Mouse (Mus musculus) thymus, postnatal 36 days (tissue): ENCODE data around the gene Nlrc3.
"Not testable (repeated sequence)": the region's sequence is repeated elsewhere in the genome, so short reads cannot be mapped to it uniquely, and the experiment has no call there.

Source experiments
- DNase-seq, 2 experiments: peaks; one replicate each; pipeline ENCODE4 v3.0.0; 2022; ENCODE audit warnings: mixed read lengths in 2 of 2

Gene Nlrc3

DNA sequence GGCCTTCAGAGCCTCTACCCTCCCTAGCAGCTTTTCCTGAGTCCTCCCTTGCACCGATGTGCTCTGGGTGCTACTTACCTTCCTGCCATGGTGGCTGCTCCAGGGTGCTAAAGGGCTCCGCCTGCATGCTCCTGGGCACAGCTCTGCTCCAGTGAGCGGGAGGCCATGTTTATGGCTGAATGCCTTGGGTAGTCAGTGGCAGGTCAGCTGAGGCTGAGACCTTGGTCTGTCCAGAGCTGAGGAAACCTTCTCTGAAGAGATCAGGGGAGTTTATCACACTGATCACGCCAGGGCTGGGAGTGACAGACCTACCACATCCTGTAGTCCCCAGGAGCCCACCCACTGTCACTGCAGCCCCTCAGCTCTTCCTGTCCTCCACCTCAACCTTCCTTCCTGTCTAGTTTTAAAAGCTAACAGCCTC is at the start of gene Nlrc3:
TSS of gene Nlrc3 (minus strand) at position 382 of the 421 bp plus-strand sequence.
- DNase-seq, result peak; percentile 66 to 74

DNA sequence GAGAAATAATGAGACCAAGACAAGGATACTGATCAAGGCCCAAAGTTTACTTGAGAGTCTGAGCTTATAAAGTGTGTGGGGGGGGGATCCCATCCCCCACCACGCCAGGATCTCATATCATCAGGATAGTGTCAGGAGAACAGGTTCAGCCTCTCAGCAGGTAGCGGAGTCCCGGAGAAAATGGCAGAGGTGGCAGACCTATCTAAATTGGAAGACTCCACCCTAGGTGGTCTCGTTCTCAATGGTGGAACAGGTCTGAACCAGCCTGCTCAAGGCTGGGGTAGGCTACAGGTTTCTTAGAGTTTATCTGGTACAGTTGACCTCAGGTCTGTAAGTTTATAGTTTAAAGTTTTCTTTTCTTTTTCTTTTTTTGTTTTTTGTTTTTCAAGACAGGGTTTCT is 46.3 kb upstream of the Nlrc3 start:
- no peak for DNase-seq

DNA sequence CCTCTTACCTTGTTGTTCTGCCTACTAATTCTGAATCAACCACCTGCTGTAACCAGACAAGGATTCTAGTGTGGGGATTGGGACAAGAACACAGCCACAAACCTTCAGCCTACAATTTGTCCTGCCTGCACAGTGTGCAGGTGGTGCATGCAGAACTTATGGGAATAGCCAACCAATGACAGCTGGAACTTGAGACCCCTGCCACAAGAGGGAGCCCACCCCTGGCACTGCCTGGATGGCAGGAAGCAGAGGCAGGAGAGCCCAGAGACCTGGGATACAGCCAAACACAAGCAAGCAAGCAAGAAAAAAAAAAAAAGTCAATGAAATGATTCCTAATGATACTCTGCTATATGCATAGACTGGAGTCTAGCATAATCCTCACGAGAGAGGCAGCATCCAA is 44.8 kb upstream of the Nlrc3 start:
- DNase-seq, result no peak

DNA sequence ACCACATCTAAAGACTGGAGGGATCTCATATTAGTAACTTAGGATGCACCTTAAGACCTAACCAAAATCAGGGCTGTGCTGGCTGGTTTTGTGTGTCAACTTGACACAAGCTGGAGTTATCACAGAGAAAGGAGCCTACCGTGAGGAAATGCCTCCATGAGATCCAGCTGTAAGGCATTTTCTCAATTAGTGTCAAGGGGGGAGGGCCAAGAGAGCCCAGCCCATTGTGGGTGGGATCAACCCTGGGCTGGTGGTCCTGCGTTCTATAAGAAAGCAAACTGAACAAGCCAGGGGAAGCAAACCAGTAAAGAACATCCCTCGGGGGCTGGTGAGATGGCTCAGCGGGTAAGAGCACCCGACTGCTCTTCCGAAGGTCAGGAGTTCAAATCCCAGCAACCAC is 41.0 kb upstream of the Nlrc3 start:
- not testable (repeated sequence) for DNase-seq

DNA sequence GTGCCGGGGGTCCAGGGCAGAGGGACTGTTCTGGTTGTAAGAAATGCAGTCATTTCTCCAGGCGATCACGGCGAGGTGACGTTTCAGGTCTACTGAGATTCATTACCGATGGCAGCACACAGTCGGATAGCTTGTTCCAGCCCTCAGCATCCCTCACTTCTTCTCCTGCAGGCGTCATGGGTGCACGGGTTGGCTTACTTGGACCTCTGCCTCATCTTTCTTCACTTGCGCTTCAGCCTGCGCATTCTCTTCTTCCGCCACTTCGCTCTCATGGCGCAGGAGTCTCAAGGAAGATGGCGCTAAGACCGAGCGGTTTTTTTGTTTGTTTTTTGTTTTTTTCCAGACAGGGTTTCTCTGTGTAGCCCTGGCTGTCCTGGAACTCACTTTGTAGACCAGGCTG is 40.4 kb upstream of the Nlrc3 start:
- DNase-seq, result not testable (repeated sequence)

DNA sequence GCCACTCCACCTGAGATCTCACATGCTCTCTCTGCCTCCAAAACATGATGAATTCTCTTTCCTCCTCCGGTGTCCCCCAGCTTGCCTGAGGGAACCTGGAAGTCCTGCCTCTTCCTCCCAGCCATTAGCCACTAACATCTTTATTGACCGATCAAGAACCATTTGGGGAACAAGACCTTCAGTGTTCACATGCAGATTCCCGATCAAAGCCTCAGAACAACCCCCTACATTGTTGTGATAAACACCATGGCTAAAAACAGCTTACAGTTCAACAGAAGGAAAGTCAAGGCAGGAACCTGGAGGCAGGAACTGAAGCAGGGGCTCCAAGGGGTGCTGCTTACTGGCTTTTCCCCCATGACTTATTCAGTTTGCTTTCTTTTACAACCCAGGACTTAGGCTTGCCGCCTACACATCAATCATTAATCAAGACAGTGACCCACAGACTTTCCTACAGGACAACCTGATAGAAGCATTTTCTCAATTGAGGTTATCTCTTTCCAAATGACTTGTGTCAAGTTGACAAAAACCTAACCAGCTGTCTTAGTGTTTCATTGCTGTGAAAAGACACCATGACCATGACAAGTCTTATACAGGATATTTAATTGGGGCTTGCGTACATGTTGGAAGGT is 37.7 kb upstream of the Nlrc3 start:
- DNase-seq, result no peak

DNA sequence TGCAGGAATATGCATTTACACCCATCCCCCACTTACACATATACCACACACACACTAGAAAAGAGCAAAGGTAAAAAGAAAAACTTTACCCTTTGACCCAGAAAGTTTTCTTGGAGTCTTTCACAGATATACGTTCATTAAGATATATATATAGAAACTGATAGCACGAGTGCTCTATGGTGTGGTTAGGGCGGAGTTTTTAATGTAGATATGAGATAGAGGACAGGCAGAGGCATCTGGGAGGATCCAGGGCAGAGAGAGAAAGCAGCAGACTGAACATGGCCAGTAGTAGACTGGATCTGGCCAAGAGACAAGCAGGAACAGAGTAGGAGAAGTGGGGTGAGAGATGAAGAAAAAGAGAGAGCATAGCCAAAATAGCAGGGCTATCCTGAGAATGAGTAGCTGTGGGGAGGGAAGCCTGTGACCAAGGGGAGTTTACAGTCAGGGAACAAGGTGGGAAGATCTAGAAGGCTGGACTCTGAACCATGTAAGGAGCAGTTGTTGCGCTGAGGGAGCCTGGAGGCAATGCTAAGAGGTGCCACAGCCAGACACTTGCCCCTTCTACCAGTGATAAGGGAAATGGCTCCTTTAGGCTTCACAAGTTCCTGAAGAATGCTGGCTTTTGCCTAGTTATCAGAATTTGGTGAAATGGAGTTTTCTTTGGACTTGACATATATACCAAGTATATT is 36.6 kb upstream of the Nlrc3 start:
- DNase-seq, result no peak

DNA sequence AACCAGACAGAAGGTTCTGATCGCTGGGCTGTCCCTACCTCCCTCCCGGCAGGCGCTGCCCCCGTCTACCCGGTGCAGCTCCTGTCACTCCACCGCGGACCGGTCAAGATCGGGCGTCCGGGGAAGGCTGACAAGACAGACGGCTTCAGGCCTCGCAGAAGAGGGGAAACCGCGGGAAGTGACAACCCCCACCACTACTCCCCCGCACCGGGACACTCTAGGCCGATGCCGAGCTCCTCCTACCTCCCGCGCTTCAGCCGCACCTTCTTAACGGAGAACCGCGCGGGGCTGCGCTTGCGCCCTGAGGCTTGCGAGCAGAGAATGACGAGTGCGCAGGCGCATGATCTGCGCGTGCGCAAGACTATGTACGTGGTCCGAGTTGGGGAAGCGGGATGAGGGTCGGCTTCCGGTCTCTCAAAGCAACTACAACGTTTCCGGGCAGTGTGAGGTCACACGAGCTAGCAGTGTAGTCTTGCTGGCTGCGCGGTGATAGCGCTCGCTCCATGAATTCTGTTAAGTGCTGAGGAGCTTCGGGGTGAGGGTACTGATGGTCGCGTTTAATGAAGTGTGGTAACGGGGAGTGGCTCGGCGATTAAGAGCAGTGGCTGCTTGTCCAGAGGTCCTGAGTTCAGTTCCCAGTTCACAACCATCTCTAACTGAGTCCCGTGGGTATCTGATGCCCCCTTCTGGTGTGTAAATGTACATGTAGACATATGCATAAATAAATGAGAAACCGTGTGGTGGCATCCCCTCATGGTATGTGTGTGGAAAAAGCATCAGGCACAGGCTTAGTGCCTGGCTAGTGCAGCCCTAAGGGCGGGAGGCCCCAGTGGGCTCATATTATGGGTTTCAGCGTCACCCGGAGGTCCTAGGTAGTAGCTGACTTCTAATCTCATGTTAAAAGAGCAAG is 27.3 kb upstream of the Nlrc3 start, which contains the start of gene Slx4:
TSS of gene Slx4 (minus strand) at position 282 of the 910 bp plus-strand sequence.
- DNase-seq, result peak; percentile 94 to 96

DNA sequence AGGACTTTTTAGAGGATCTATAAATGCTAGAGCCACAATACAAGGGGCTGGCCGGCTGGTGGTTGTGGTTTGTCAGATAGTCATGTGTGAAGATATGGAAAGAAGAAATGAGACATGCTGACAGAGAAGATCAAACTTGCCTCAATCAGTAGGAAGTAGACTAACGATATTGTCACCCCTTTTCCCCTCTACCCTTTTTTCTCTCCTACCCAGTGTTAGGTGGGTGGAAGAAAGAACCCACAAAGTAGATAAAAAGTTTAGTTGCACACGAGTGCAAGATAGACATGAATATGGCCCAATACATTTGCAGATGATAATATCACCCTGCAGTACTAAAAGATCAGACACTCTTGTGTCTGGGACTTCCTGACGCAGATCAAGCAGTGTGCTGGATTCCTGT is 12.0 kb upstream of the Nlrc3 start:
- no peak for DNase-seq

DNA sequence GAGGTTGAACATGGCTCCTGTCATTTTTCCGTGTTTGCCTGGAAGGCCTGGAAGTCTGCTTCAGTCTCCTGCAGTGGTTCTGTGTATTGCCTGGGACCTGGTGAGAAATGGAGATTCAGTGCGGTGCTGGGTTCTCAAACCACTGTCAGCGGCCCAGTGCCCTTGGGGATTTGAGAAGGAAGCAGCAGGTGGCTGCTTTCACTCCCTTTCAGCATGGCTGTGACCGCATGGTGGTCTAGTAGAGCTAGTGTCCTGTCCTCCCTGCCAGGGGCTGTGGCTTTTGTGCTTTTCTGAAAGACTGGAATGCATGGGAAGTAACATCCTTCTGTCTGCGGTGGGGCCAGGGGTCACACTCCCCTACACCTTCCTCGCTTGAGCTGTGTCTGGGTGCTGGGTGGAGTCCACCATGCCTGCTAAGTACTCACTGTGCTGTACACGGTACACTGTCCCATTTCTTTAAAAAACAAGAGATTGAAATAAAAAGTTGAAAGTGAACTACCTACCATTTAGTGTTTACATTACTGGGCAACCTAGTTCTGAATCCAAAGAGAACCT is 6.8 kb upstream of the Nlrc3 start:
- DNase-seq, result no peak

DNA sequence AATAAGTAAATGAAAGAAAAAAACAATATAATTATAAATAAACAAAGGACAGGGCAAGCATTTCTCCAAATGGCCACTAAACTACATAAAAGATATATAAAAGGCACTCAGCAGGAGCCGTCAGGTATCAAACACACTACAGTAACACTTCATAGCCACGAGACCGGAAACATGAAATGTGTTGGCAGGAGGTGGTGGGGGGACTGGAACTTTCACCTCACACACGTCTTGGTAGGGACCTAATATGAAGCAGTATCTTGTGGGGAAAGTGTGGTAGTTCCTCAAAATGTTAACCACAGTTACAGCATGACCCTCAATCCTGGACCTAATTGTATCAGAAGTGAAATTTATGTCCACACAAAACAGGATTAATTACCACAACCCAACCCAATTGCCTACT is 5.7 kb upstream of the Nlrc3 start:
- no peak for DNase-seq

DNA sequence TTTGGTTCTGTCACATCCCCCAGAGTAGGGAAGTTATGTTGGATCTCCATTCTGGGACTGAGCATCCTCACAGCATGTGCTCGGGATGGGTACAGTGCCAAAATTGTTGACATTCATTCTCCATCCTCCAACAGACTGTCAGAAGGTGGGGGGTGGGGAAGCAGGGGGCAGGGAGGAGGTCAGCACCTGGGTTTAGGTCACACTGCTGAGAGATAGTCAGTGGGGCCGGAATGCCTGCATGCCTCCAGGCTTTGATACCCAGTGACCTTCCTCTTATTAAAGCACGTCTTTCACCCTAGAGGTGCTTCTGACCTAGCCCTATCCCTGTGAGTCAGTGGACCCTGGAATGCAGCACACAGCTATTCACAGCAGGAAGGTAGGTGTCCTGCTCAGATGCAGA is 280 bp upstream of the Nlrc3 start:
- no peak for DNase-seq

DNA sequence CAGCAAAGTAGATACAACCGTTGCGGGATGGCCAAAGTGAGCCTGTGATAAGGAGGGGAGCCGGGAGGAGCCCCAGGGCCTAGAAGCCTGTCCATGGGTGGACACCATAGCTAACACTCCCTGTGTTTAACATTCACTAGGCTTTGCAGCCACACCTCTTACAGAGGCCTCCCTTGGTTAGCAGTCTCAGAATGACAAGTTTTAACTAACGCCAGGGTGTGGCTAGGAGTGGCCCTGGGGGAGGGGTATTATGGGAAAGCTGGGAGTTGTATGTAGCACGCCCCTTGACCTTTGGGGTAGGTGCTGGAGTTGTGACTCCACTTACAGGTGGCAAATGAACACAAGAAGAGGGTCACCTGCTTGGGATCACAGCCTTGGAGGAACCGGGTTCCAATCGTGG is 774 bp downstream of the Nlrc3 start:
- DNase-seq, result peak in 1 of 2 experiments; percentile 8

DNA sequence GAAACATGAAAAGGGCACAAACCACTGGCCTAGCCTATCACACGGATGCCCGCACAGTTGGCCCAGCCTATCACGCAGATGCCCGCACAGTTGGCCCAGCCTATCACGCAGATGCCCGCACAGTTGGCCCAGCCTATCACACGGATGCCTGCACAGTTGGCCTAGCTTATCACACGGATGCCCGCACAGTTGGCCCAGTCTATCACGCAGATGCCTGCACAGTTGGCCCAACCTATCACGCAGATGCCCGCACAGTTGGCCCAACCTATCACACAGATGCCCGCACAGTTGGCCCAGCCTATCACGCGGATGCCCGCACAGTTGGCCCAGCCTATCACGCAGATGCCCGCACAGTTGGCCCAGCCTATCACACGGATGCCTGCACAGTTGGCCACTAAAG is 2.0 kb downstream of the Nlrc3 start:
- not testable (repeated sequence) for DNase-seq

DNA sequence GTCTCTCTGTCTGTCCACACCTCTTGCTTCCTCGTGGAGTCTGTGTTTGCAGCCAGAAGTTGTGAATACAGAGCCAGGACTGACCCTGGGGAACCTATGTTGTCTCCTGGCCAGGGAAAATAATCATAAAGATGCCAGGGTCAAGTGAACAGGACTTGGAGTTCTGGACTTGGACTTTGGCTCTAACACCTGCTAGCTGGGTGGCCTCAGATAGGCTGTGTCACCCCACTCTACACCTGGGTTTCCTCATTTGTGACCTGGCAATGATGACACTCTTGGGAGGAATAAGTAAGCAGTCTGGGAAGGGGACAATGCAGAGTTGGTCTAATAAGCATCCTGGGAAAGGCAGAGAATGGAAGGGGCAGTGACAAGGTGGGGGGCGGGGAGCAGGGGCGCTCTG is 10.9 kb downstream of the Nlrc3 start:
- DNase-seq, result no peak

DNA sequence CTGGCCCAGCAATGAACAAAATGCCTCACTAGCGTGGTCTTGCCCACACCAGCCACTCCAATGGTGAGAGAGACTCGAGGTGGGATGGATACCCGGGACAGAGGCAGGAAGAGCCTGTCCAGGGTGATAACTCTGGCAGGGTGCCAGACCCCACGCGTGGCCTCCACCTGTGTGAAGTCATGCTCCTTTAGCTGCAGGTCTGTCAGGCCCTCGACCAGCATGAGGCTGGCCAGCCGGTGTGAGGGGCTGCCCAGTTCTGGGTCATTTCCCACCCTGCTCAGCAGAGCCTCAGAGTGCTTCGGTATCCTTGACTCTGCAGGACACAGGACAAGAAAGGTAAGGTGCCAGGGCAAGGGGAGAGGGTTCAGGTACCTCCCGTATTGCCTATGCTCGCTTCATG is 11.4 kb downstream of the Nlrc3 start:
- no peak for DNase-seq

DNA sequence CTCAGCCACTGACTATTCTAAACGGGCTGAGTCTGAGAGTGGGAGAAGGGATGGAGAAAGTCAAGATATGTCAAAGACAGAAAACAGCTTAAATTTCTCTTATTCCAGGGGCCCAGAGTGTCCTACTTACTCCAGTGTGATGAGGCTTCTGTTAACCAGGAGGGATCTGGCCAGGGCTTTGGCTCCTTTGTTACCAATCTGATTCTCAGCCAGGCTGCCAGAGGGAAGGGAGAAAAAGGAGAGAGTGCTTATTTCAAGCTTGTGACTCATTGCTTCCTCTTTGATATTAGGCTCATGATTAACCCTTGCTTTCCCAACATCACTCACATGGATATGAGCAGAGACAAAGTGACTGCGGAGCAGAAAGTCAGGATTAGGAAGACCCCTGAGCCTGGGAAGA is 17.2 kb downstream of the Nlrc3 start:
- DNase-seq, result no peak

DNA sequence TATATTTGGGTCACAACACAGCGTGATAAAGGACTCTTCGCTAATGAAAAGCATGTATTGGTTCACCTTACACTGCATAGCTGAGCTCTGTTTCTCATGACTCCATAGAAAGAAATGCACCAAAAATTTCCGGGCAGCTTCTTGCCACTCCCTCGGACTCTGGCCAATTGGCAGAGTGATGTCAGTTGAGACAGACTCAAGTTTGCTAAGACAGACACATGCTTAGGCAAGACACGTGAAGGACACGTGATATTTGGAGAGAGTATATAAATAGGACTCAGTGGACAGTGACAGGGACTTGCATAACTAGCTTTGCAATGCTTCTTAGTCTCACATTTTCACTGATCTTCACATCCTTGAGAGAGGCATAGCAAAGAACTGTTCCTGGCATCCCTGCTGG is 20.1 kb downstream of the Nlrc3 start:
- no peak for DNase-seq

DNA sequence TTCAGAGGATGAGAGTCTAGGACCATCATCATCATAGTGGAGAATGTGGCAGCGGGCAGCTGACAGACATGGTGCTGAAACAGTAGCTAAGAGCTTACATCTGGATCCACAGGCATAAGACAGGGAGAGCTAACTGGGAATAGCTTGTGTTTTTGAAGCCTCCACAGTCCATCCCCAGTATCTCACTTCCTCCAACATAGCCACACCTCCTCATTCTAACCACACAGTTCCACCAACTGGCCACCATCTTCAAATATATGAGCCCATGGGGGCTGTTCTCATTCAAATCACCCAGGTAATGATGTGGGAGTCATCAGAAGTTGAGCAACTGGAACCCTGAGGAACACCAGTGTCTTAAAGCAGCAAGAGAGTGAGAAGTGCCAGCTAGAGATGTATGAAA is 25.3 kb downstream of the Nlrc3 start:
- no peak for DNase-seq

DNA sequence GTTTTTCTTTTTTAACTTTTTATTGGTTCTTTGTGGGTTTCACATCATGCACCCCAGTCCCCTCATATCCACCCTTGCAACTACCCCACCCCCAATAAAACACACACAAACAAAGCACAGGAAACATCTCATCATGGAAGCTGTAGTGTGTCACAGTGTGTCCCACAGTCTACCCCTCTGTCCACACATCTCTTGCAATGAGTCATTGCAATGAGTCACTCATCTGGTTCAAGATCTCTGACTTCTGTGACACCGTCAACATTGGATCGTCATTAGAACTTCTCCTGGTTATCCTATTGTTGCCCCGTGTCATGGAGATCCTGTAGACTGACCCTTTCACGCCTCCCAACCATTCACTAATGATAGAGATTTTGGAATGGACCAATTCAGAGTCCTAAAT is 41.7 kb downstream of the Nlrc3 start:
- DNase-seq, result no peak

DNA sequence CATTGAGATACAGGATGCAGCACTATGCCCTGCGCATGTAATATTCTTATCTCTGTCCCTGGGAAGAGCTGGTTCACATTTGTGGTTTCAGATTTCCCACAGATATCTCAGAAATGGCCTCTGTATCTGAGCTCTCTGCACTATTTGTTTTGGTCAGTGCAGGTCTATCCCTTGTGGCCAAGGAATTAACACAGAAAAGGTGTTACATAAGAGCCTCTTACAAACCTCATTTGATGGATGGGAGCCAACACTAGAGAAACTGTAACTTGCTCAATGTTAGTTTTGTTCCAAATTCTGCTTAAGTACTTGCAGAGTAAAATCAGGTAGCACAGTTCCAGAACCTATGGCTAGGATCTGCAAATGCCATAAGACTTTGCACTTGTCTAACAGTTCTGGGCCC is 42.3 kb downstream of the Nlrc3 start:
- DNase-seq, result no peak

DNA sequence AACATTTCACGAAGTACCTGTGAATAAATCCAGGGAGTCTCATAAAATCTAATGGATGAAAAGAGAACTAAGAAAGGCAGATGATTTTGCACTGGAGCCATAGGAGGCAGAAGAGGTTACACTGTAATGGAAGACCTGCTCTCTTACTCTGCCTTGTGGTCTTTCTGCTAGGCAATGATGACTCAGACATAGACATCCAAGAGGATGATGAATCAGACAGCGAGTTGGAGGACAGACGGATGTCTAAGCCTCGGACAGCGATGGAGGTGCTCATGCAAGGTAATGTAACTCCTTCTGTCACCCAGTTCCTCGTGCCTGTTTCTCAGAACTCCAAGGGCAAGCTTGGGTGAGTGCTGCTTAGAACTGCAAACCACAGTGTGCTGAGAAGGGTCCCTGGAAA is 42.9 kb downstream of the Nlrc3 start:
- no peak for DNase-seq

DNA sequence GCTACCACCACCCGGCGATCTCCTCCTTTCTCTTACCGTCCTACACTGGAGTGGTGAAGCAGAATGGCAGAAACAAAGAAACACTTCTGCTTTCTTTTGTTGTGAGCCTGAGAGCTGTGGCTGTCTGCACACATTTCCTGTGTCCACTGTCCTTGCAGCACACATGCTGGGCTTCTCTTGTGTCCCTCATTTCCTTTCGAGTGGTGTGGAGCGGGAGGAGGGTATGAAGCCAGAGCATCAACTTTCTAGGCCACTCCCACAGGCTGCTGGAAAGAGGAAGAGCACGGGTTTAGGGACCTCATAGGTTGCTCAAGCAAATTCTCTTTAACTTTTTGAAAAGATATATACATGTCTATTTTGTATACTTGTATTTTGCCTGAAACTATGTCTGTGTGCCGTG is 47.3 kb downstream of the Nlrc3 start:
- no peak for DNase-seq
